In the genomic region with DNA sequence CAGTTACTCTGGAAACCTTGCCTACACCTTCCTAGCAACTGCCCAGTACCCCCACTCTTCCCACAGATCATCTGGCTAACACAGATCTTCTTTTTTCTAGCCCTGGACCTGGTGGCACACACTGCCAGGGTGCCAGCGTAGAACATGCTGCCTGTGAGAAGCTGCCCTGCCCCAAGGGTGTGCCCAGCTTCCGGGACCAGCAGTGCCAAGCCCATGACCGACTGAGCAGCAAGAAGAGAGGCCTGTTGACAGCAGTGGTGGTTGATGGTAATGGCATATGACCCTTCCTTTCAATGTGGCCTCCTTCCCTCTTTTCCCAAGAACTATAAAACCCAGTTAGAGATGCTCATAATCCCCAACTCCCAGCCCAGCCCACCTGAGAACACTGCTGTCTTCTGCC, we compare ENCODE assay signal across 11 mouse cellular contexts.
"Had no signal": no experiment of that assay in that cellular context is flagged by ENCODE, and none has a peak within 500 bp of the region (broad histone marks: within the 10 kb centered on the region; RNA-seq: fewer than 3 reads in every experiment).

No protein-coding gene starts in this region.

- ATAC-seq: liver, embryonic 12.5 days; midbrain, embryonic 13.5 days had no signal

- H3K4me1 ChIP-seq: liver, embryonic 12.5 days; stomach, embryonic 15.5 days had no signal

- H3K4me2 ChIP-seq: limb, embryonic 15.5 days; liver, embryonic 12.5 days; lung, embryonic 15.5 days; midbrain, embryonic 13.5 days; stomach, embryonic 15.5 days had no signal

- H3K4me3 ChIP-seq: limb, embryonic 15.5 days; liver, embryonic 12.5 days; lung, embryonic 15.5 days; midbrain, embryonic 13.5 days; stomach, embryonic 15.5 days had no signal

- DNase-seq: kidney, postnatal 25 days; layer of hippocampus, adult 9-11 months; layer of hippocampus, postnatal 36 days; right cerebral cortex, postnatal 14 days; thymus, adult 18-20 months; thymus, postnatal 14 days had no signal

- H3K27me3 ChIP-seq: limb, embryonic 15.5 days; liver, embryonic 12.5 days; lung, embryonic 15.5 days; midbrain, embryonic 13.5 days; stomach, embryonic 15.5 days had no signal

- H3K9me3 ChIP-seq: limb, embryonic 15.5 days; liver, embryonic 12.5 days; lung, embryonic 15.5 days; midbrain, embryonic 13.5 days; stomach, embryonic 15.5 days had no signal

- H3K36me3 ChIP-seq: limb, embryonic 15.5 days; liver, embryonic 12.5 days; lung, embryonic 15.5 days; midbrain, embryonic 13.5 days; stomach, embryonic 15.5 days had no signal

- H3K9ac ChIP-seq: limb, embryonic 15.5 days; liver, embryonic 12.5 days; lung, embryonic 15.5 days; midbrain, embryonic 13.5 days; stomach, embryonic 15.5 days had no signal

- H3K27ac ChIP-seq: limb, embryonic 15.5 days; liver, embryonic 12.5 days; lung, embryonic 15.5 days; midbrain, embryonic 13.5 days; stomach, embryonic 15.5 days had no signal
